Mouse (Mus musculus) myocyte (in vitro differentiated cells): ENCODE measurements around the gene Cd160.

Experiments used
- CEBPB ChIP-seq: IDR thresholded peaks from 2 replicates; pipeline ENCODE4 v1.6.1; 2011; ENCODE audit warnings: mild to moderate bottlenecking, moderate library complexity; ENCODE audit not compliant: poor library complexity, insufficient read depth, severe bottlenecking
- E2F4 ChIP-seq: IDR thresholded peaks from one replicate; pipeline ENCODE4 v1.6.1; 2011; ENCODE audit warnings: mild to moderate bottlenecking, control low read depth, moderate library complexity; ENCODE audit not compliant: insufficient read depth
- MAX ChIP-seq: IDR thresholded peaks from one replicate; pipeline ENCODE4 v1.6.1; 2011; ENCODE audit warnings: low read depth, mild to moderate bottlenecking, control low read depth
- POLR2A ChIP-seq: IDR thresholded peaks from one replicate; pipeline ENCODE4 v1.6.1; 2011; ENCODE audit warnings: low read depth, mild to moderate bottlenecking, control low read depth, moderate library complexity; ENCODE audit not compliant: insufficient read length
- REST ChIP-seq: IDR thresholded peaks from one replicate; pipeline ENCODE4 v1.6.1; 2011; ENCODE audit warnings: mild to moderate bottlenecking, control low read depth, moderate library complexity; ENCODE audit not compliant: insufficient read depth, insufficient read length
- USF1 ChIP-seq: IDR thresholded peaks from one replicate; pipeline ENCODE4 v1.6.1; 2011; ENCODE audit warnings: low read depth, mild to moderate bottlenecking, control low read depth, moderate library complexity

GRCm38 (mm10) chr3:96777120-96777519 lies 52.0 kb downstream of the Cd160 start:
- TF ChIP-seq USF1: no peak
- no peak for TF ChIP-seq E2F4
- TF ChIP-seq POLR2A: no peak
- no peak for TF ChIP-seq CEBPB
- TF ChIP-seq REST: no peak
- TF ChIP-seq MAX: no peak
